Mouse (Mus musculus) forebrain, embryonic 11.5 days (tissue): Measurements from ENCODE around the gene B9d2. TPM values are rescaled to one million over a fixed set of nuclear protein-coding genes. Genes with fewer than 3 reads are reported as not detected.

ENCODE experiments used
- ATAC-seq: fragments of 200-750 bp; cut with Nextera tagmentation; replicated peaks from 2 replicates; pipeline ENCODE4 v1.8.0; 2017; ENCODE audit warnings: moderate TSS enrichment; ENCODE audit not compliant: low FRiP score
- DNase-seq: peaks from one replicate; pipeline ENCODE4 v3.0.0-alpha.2; 2017; ENCODE audit warnings: low spot score
- H3K27ac ChIP-seq: fragments of 300-500 bp; sonication (generic); 2 replicates; pipeline ENCODE4 v1.5.1; 2014; ENCODE audit warnings: low read depth, low read length
- H3K27me3 ChIP-seq: fragments of 300-500 bp; sonication (generic); 2 replicates; pipeline ENCODE4 v1.6.1; 2014; ENCODE audit warnings: mild to moderate bottlenecking, low read length, mixed read lengths; ENCODE audit not compliant: control insufficient read depth, insufficient read depth
- H3K36me3 ChIP-seq: fragments of 300-500 bp; sonication (generic); 2 replicates; pipeline ENCODE4 v1.6.1; 2014; ENCODE audit warnings: mild to moderate bottlenecking, low read length, moderate library complexity, mixed read lengths; ENCODE audit not compliant: control insufficient read depth, insufficient read depth
- H3K4me1 ChIP-seq: fragments of 300-500 bp; sonication (generic); replicated peaks from 2 replicates; pipeline ENCODE4 v1.6.1; 2014; ENCODE audit warnings: low read length, mixed read lengths; ENCODE audit not compliant: control insufficient read depth, insufficient read depth
- H3K4me2 ChIP-seq: fragments of 300-500 bp; sonication (generic); 2 replicates; pipeline ENCODE4 v1.6.1; 2014; ENCODE audit warnings: low read depth, mild to moderate bottlenecking, low read length, moderate library complexity, mixed read lengths; ENCODE audit not compliant: severe bottlenecking
- H3K4me3 ChIP-seq: fragments of 300-500 bp; sonication (generic); 2 replicates; pipeline ENCODE4 v1.5.1; 2014; ENCODE audit warnings: low read depth, low read length
- H3K9ac ChIP-seq: fragments of 300-500 bp; sonication (generic); 2 replicates; pipeline ENCODE4 v1.6.1; 2014; ENCODE audit warnings: low read length
- H3K9me3 ChIP-seq: fragments of 300-500 bp; sonication (generic); 2 replicates; pipeline ENCODE4 v1.6.1; 2016; ENCODE audit warnings: low read length, mixed read lengths; ENCODE audit not compliant: control insufficient read depth
- WGBS: fragments of 180-500 bp; shearing (Covaris S2); extraction: QIAGEN DNeasy Blood & Tissue Kit; methylation state at CpG from one replicate; pipeline ENCODE4 v1.1.7; 2014; 5-methylcytosine and 5-hydroxymethylcytosine counted together
- polyA plus RNA-seq: library from polyadenylated mRNA; unstranded; fragments of >200 nt; fragmentation: Nextera tagmentation; extraction: Ambion mirVana; gene quantifications from 2 replicates; pipeline ENCODE4 v1.2.1, GENCODE M21; 2014

The B9d2 gene
- polyA plus RNA-seq, result 30.4 and 35.1 TPM in 2 replicates

DNA sequence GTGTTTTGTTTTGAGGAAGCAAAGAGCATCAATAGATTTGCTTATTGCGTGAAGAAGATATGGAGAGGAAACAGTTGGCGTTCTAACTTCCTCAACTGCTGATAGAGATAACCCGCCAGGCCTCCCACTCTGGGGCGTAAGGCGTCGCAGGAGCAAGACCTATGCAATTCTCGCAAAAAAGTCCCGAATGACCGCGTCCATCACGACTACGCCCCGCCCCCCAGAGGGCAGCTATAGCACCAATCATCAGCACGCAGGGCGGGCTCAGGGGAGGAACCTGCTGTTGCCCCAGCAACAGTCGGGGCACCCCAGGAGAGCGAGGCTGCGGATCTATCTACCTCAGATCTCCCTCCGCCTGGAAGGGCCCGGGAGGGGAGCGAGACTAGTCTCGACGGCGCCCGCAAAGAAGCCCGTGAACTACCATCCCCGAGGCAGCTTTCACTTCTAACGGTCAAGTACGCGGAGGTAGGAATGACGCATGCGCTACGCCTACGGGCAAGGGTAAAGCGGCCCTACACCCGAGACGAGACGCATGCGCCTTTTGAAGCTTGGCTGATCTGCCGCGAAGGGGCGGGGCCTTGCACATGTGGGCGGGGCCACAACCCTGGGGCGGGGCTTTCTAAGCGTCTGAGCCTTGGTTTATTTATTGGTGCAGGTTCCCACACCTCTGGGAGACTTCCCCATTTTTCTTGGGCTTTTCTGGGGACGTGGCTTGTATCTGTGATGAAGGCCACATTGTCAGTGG, at the start of gene B9d2:
Gene B9d2, plus strand, starts transcription at position 267 of the 745 bp plus-strand sequence.
- Histone ChIP-seq H3K9me3 (no peaks in the 10 kb centered on the region), H3K9ac (peak within 1 kb of the TSS; percentile 73), H3K4me3 (peak within 1 kb of the TSS; percentile 59), H3K4me1 (no peaks in the 10 kb centered on the region), H3K4me2 (peak within 1 kb of the TSS; percentile 59), H3K27me3 (peaks cover under 1% of the 10 kb centered on the region; the same call in 1 of the 2 replicates), H3K36me3 (no peaks in the 10 kb centered on the region), H3K27ac (peak within 1 kb of the TSS; percentile 89)
- under 1% methylated on average over 46 of the region's 46 CpGs for whole genome bisulfite sequencing
- ATAC-seq (peak; percentile 97), DNase-seq (peak; percentile 96)

DNA sequence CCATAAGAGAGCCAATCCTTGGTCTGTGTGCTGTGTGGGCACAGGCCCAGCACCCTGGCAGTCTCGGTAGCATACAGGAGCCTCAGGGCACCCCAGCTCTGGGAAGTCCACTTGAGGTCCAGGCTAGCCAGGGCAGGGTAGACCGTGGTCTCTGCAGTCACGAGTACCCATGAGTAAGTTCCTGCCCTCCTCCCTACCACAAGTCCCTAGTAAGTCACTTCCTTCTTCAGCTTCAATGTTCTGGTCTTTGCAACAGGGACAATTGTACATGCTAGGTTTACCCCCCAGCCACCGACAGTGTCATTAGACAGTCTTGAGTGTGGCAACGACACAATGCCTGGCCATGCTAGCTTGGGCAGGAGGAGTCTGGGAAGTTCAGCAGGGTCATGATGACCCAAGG, 47.9 kb upstream of the B9d2 start:
- no peak overlapping the region for H3K4me2 ChIP-seq
- no peaks in the 10 kb centered on the region for H3K36me3 ChIP-seq
- H3K9ac ChIP-seq, result no peak overlapping the region
- 94% methylated on average over 5 of the region's 5 CpGs for WGBS
- DNase-seq, result no peak
- H3K4me1 ChIP-seq, result no peaks in the 10 kb centered on the region
- no peak for ATAC-seq
- H3K9me3 ChIP-seq, result no peaks in the 10 kb centered on the region
- H3K4me3 ChIP-seq, result no peak overlapping the region
- no peaks in the 10 kb centered on the region for H3K27me3 ChIP-seq
- H3K27ac ChIP-seq, result no peak overlapping the region

DNA sequence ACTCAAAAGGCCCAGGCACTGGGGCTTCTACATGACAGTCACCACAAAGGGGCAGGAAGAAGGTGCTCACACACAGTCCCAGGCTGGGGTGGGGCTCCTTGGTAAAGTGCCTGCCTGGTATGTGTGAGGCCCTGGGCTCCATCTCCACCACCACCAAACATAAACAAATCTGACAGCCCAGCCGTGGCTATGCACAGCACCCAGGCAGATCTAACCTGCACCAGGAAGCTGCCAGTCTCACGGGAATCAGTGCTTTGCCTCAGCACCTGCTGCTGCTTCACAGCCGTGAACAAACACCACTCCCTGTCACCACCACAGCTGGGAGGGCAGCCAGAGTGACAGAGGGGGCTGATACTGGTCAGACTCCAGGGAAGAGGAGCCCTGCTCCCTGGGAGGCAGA, 44.2 kb upstream of the B9d2 start:
- WGBS, result 76% methylated on average over 3 of the region's 3 CpGs
- Histone ChIP-seq H3K9me3 (no peaks in the 10 kb centered on the region), H3K27ac (no peak overlapping the region), H3K4me1 (no peaks in the 10 kb centered on the region), H3K36me3 (no peaks in the 10 kb centered on the region), H3K4me2 (no peak overlapping the region), H3K4me3 (no peak overlapping the region), H3K27me3 (no peaks in the 10 kb centered on the region), H3K9ac (no peak overlapping the region)
- no peak for ATAC-seq
- DNase-seq, result no peak

DNA sequence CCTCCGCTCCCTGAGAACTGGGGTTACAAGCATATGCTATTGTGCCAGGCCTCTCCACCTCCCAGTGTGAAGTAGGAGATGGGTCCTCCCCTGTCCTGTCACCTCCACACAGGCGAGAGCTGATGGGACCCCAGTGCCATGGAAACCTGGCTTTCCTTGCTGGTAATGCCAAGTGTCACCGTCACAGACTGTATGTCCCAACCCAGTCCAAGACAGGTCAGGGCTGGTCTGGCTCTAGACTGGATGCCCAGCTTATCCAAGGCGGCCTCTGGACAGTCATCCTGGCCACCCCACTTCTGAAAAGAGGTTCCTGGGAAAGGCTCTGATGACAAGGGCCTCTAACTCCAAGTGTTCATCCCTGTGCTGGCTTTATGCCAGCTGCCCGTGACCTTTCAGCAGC, 43.5 kb upstream of the B9d2 start:
- Histone ChIP-seq H3K4me1 (no peaks in the 10 kb centered on the region), H3K27ac (no peak overlapping the region), H3K4me2 (no peak overlapping the region), H3K27me3 (no peaks in the 10 kb centered on the region), H3K4me3 (no peak overlapping the region), H3K9ac (no peak overlapping the region), H3K36me3 (no peaks in the 10 kb centered on the region), H3K9me3 (no peaks in the 10 kb centered on the region)
- ATAC-seq, result no peak
- WGBS, result 86% methylated on average over 5 of the region's 5 CpGs
- no peak for DNase-seq

DNA sequence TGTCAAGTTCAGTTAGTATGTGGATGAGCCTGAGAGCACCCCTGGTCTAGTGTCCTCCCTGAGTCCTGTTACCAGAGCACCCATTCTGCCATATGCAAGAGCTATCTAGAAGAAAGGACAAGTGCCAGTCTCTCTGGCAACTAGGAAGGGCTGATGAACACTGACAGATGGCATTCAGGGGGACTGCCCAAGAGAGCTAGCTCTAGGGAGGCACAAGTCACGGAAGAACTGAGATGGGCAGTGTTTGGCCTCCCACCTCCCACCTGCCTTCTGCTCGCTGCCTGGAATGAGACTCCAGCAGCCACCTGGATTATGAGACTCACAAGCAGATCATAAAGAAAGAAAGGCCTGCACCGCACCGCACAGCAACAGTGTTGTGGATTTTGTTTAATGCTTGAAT, 40.8 kb upstream of the B9d2 start:
- WGBS, result 90% methylated on average over 4 of the region's 4 CpGs
- Histone ChIP-seq H3K4me2 (no peak overlapping the region), H3K36me3 (no peaks in the 10 kb centered on the region), H3K4me1 (no peaks in the 10 kb centered on the region), H3K9ac (no peak overlapping the region), H3K9me3 (no peaks in the 10 kb centered on the region), H3K27ac (no peak overlapping the region), H3K4me3 (no peak overlapping the region), H3K27me3 (no peaks in the 10 kb centered on the region)
- DNase-seq (no peak), ATAC-seq (no peak)

DNA sequence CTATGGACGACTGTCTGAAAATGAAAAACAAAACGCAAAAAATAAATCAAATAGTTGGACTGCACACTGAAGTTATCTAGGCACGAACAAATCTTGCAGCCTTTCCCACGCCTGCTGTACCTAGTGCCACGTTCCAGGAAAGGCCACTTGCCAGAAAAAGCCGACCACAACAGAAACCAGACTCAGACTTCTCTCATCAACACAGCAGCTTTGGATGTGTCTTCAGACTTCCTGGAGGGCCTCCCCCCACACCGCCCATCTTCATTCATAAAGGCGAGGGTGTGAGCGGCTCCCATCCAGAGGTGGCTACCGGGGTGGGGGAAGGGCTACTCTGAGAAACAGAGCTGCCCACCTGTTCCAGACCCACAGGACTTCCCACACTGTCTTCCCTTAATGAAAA, 36.4 kb upstream of the B9d2 start:
- WGBS, result 85% methylated on average over 10 of the region's 10 CpGs
- Histone ChIP-seq H3K4me3 (no peak overlapping the region), H3K36me3 (no peaks in the 10 kb centered on the region), H3K4me1 (no peaks in the 10 kb centered on the region), H3K27ac (no peak overlapping the region), H3K9ac (no peak overlapping the region), H3K4me2 (no peak overlapping the region), H3K9me3 (no peaks in the 10 kb centered on the region), H3K27me3 (no peaks in the 10 kb centered on the region)
- ATAC-seq (no peak), DNase-seq (no peak)

DNA sequence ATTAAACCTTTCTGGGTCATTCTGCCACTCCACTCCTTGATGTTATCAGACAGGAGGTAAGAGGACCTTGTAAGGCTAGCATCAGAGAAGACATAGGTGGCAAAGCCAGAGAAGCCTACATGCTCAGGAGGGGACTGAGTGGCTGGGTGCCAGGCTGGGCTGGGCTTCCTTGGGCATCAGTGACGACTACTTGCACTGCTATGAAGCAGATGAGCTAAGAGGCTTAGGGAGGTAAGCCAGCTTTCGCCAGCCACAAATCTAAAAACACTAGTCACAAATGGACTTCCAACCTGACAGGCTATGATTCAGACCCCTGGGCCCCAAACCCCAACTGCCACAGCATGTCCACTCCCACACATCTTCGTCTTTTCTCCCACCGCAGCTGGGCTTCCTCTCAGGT, 35.9 kb upstream of the B9d2 start:
- DNase-seq, result no peak

DNA sequence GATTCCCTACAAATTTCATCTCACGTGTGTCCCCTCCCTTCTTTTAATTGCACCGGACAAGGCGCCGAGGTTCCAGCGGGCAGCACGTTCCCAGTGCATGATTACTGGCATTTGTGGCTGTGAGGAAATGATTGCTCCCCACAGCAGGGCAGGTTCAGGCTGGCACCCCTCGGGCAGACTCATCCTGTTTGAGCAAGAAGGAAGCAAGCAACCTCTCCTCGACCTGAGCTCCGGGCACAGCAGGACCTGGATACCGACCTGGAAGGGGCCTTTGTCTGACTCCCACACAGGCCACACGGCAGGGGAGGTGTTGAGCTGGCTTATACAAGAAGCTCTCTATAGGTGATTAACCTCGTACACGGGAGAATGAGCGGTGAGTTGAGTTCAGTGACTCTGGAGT, 35.5 kb upstream of the B9d2 start:
- 37% methylated on average over 14 of the region's 14 CpGs for whole genome bisulfite sequencing
- H3K4me3 ChIP-seq, result no peak overlapping the region
- no peak overlapping the region for H3K27ac ChIP-seq
- no peak overlapping the region for H3K4me2 ChIP-seq
- ATAC-seq (no peak), DNase-seq (no peak)
- H3K9me3 ChIP-seq, result no peaks in the 10 kb centered on the region
- H3K27me3 ChIP-seq, result no peaks in the 10 kb centered on the region
- no peaks in the 10 kb centered on the region for H3K36me3 ChIP-seq
- H3K9ac ChIP-seq, result no peak overlapping the region
- no peaks in the 10 kb centered on the region for H3K4me1 ChIP-seq

More for the DNA sequence above, 35.9 kb upstream of the B9d2 start:
- H3K27ac ChIP-seq, result no peak overlapping the region
- no peak overlapping the region for H3K9ac ChIP-seq
- no peak overlapping the region for H3K4me2 ChIP-seq
- no peak for ATAC-seq
- no peak overlapping the region for H3K4me3 ChIP-seq
- no peaks in the 10 kb centered on the region for H3K27me3 ChIP-seq
- WGBS, result 73% methylated on average over 4 of the region's 4 CpGs
- no peaks in the 10 kb centered on the region for H3K4me1 ChIP-seq
- H3K36me3 ChIP-seq, result no peaks in the 10 kb centered on the region
- no peaks in the 10 kb centered on the region for H3K9me3 ChIP-seq

DNA sequence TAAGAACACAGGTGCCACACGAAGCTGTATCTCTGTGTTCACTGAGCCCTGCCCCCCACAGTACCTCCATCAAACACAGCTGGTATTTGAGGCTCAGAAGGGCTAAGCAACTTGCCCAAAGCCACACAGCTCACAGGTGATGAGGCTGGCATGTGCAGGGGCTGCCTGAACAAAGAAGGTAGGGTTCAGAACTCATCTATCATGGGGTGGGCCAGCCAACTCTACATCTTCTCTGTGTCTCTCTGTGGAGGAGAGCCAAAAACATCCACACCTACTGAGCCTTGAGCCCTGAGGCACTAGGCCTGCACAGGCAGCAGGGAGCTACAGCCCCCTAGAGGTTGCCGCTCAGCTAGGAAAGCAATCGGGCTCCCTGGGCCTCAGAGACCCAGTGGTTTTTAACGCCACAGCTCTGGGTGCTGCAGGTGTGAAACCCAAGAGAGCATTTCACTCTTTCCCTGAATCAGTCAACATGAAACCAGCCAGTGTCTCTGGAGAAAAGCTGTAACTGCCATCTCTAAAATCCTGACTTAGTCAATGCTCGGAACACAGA, 32.9 kb upstream of the B9d2 start:
- ATAC-seq (no peak), DNase-seq (no peak)
- H3K9me3 ChIP-seq, result no peaks in the 10 kb centered on the region
- no peaks in the 10 kb centered on the region for H3K27me3 ChIP-seq
- H3K36me3 ChIP-seq, result no peaks in the 10 kb centered on the region
- no peak overlapping the region for H3K4me3 ChIP-seq
- no peak overlapping the region for H3K4me2 ChIP-seq
- no peak overlapping the region for H3K27ac ChIP-seq
- WGBS, result 55% methylated on average over 5 of the region's 5 CpGs
- H3K4me1 ChIP-seq, result no peaks in the 10 kb centered on the region
- no peak overlapping the region for H3K9ac ChIP-seq
